Mouse (Mus musculus) left cerebral cortex, adult 18-20 months (tissue): ENCODE results near the gene Zswim4. TPM values are rescaled to one million over a fixed set of nuclear protein-coding genes. Genes with fewer than 3 reads are reported as not detected.
A peak's percentile ranks its signal among the peaks of the same experiment; 100 is the strongest.

ENCODE experiments used
- DNase-seq, 2 experiments: peaks; one replicate each; pipeline ENCODE4 v3.0.0; 2021 to 2022; ENCODE audit warnings: low spot score in 2 of 2, mixed read lengths in 1 of 2
- total RNA-seq, 2 experiments: library from RNA; stranded (reverse); gene quantifications; 2 replicates each; pipeline ENCODE4 v1.2.3; 2021

Zswim4 gene
- total RNA-seq, 2 experiments from 2014 or later, result 16.8 to 19.1 TPM

DNA sequence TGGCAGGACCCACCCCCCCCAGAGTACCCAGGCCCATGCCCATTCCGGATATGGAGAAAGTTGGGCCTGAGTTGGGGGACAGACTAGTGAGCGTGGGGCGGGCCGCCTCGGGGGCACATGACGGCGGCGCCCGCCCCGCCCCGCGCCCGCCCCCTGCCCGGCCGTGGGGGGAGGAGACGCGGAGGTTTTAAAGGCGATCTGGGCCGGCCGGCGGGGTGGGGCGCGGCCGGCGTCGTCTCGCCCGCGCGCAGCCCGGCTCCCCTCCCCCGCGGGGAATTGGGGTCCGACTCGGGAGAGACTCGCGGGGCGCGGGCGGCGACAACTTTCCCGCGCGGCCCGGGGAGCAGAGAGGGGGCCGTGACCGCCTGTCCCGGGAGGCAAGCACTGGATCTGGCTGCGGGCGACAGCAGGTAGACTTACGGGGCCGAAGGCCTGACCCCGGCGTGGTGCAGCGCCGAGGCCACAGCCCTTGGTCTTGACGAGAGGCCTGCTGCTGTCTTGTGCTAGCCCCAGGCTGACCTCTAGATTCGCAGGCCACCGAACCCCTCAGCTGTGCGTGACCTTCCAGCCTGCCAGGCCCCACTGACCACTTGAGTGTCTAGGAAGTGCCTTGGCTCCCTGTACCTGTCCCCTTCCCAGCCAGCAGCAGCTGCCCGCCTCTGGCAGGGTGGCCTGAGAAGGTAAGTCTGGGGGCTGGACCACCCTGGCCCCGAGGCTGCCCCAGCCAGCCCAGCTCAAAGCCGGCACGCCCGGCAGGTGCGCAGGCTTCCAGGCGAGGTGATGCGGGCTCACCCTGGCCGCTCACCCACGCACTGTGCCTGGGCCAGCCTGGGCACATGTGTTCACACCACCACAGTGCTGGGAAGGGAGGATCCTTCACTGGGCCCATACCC lies 36.0 kb downstream of the Zswim4 start:
- peak in 1 of 2 experiments; percentile 61 for DNase-seq

DNA sequence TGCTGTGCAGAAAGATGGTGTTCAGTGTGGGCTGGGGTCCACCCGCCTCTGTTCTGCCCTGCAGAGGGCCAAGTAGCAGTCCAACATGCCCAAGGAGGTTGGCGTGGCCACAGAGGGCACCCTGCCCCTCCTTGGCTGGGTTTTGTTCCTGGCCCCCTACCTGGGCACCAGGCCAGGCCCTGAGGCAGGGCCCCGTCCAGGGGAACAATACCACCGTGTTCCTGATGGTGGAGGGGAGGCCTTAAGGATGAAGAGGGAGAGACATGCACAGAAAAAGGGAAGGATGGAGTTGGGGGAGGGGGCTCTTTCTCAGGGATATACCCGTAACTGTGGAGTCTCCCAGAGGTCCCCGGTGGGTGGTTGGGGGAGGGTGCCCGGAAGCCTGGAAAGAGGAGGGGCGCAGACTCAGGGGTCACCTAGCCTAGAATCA lies 36.7 kb downstream of the Zswim4 start:
- no peak for DNase-seq

DNA sequence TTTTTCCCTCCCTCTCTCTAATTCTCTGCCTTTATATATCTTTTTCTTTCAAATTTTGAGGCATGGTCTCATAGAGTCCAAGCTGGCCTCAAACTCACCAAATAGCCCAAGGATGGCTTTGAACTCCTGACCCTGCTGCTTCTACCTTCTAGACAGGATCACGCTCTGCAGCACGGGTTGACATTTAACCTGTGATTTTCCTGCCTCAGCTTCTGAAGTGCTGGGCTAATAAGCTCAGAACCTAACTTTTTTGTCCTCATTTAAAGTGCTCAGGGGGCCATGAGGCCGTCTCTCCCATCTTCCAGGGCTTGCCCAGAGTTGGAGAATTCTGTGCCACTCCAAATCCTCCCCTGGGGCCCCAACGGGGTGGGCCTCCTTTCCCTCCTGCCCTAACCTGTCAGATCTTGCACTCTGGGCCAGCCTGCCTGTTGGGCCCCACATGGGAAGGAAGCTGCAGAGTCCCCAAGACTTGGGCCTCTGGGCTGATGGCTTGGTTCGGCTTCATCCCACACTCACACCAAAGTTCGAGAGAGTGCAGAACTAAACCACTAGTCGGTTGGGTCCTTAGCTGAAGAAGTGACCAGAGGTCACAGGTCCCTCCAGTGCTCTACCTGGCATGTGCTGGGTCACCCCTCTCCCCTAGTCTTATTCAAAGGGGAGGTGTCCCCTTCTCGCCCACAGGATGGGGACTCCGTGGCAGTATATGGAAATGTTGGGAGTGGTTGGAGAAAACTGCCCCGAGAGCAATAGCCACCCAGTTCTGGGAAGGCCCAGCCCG lies 37.3 kb downstream of the Zswim4 start:
- no peak for DNase-seq

DNA sequence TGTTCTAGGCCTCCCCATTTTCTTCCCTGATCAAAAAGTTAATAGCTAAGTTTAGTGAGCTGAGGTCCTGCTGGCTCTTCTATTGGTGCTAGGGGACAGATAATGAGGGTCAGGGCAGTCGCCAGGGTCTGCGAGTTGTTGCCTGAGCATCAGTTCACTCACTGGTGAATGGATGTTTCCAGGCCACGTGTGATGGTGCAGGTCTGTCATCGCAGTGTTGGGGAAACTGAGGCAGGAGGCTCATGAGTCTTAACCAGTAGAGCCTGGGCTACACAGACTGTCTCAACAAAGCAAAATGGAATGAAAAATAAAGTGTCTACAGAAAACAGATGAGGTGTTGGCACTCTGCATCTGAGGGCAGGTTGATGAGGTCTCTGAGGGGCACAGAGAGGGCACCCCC lies 38.0 kb downstream of the Zswim4 start:
- DNase-seq, result no peak

DNA sequence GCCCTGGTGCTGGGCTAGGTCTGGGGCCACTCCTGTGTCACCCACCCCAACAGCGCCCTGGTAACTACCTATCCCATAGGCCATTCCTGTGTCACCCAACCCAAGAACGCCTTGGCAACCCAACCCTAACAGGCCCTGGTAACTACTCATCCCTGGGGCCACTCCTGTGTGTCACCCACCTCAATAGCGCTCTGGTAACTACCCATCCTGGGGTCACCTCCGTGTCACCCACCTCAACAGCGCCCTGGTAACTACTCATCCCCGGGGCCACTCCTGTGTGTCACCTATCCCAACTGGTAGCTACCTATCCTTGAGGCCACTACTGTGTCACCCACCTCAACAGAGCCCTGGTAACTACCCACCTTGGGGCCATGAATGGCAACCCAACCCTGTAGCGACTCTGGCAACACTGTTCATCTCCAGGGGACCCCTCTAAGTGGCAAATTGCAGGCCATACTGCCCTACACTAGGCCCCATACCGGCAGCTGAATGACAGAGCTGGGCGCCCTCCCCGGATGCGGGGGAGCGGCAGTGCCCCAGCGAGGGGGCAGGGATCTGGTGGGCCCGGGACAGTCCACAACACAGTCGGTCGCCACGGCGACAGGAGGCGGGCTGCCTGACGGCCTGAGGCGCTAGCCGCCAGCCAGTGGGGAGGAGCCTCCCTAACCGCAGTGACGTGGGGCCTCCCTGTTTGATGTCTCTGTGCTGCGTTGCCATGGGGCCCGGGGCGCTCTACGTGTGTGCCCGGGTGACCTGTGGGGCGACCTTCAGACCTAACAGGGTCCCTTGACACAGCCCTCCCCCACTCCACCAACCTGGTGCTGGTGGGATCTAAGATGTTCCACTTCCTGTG lies 38.7 kb downstream of the Zswim4 start:
- DNase-seq, result peak; percentile 72 to 86

DNA sequence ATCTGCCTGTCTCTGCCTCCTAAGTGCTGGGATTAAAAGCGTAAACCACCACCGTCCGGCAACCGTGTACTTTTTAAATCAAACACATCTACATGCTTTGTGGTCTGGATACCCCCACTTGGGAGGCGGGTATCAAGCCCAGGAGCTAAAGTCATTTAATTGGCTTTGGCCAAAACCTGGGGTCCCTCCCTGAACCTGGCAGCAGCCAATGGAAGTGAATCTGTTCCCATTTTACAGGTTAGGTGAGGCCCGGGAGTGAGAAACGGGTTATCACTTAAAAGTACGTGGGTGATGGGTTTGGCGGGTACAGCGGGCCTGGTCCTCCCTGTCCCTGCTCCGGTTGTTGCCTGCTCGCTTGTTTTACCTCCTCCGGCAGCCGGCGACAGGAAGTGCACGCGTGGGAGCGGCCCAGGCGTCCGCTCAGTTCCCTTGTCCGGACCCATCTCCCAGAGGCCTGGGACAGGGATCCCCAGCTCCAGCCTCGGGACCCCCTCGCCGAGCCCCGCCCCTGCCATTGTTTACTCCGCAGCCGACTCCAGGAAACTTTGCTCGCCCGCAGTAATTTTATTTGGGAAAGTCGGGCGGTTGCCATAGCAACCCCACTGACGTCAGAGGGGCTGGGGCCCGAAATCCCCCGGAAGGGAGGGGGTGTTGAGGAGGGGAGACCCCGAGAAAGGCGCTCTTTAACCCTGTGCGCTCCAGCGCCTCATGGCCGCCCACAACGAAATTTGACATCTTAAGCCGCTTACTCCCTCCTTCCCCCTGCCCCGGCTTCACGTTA lies 39.5 kb downstream of the Zswim4 start:
- DNase-seq, result peak; percentile 64 to 69

DNA sequence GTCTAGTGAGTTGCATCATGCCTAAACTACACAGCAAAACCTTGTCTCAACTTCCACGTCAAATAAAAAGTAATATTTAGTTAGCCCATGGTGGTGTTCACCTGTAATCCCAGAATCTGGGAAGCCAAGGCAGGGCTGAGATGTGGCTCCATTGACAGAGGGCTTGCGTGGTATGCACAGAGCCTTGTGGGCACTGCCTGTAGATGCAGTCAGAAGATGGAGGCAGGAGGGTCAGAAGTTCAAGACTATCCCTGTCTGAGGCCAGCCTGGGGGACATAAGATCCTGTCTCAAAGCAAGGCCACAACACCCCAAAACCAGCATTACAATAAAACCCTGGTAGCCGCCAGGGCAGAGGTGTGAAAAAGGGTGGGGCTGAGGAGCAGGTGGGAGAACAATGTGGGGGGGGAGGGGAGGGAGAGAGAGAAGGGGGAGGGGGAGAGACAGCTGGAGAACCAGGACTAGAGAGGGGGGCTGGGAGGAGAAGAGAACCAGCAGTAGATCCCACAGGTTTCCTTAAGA lies 42.6 kb downstream of the Zswim4 start:
- no peak for DNase-seq

DNA sequence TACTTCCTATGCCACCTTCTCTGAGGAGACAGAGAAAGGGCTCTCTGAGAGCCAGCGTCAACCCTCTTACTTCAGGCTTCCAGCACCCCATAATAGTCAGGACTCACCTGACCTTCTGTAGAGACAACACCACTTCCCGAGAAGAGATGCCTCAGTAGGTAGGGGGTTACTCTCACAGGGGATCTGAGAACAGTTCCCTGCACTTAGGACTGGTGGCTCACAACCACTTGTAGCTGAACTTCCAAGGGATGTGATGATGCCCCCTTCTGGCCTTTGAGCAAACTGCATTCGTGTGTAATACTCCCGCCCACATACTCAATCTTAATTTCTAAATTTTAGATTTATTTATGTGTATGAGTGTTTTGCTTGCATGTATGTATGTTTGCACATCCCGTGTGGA lies 43.3 kb downstream of the Zswim4 start:
- no peak for DNase-seq

DNA sequence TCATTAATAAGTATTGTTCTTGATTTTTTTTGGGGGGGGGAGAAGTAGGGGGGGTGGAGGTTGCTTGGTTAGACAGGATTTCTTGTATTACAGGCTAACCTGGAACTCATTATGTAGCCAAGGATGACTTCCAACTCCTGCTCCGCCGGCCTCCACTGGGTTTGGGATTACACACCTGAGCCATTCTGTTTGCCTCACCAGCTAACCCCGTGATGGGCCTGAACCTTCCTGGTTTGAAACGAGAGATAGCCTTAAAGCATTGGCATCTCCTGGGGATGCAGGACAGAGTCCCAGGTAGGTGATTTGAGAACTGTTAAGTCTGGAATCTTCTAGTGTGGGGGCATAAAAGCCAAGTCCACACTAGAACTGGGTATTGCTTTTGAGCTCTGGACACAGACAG lies 43.7 kb downstream of the Zswim4 start:
- DNase-seq, result no peak

DNA sequence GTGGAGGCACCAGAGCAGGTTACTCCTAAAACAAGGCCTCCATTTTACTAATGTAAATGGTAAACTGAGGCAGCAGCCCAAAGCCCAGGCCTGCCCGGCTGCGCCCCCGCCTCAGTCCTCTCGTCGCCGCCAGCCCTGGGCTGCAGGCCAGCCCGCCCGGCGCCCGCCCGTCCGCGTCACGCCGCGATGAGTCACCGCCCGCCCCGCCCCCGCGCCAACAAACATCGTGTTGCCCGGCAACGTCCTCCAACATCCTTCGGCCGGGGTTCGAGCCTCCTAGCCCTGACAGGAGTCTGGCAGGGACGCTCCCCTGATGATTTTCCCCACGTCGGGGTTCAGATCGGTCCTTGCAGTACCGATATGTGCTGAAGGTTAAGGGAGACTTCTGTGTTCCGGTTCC lies 44.3 kb downstream of the Zswim4 start:
- DNase-seq, result peak; percentile 69 to 73

DNA sequence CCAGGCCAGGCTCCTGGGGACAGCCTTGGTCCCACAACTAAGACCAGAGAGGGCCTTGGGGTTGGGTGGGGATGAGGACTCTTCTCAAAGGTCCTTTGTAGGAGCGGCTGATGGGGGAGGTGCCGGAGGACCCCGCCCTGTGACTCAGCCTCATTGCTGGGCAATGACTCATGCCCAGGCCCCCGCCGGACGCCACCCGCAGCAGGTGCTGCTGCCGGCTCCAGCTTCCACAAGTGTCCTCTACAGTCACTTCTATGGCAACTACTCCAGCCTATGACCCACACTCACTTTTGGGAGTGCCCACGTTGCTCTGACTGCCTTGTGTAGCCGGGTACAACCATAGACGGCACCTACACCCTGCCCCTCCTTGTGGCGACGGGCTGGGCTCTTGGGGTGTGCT lies 44.8 kb downstream of the Zswim4 start:
- DNase-seq, result no peak

DNA sequence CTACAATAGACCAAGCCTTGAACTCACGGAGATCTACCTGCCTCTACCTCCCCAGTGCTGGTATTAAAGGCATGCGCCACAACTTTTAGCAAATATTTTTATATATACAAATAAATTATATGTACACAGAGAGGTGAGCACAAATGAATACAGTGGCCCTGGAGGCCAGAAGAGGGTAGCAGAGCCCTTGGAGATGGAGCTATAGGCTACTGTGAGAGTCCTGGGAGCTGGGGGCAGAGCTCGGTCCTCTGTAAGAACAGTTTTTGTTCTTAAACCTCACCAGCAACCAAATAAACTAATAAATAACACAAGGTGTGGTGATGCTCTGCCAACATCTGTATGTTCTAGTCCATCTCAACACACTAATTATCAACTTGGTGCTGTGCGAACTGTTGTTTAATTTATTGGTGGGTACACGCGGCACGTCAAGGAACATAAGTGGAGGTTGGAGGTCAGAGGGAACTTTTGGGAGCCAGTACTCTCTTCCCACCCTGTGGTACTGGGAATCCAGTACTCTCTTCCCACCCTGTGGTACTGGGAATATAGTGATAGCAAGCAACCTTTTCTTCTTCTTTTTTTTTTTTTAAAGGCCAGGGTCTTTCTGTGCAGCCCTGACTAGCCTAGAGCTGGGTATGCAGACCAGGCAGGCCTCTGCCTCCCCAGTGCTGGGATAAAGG lies 46.5 kb downstream of the Zswim4 start:
- DNase-seq, result no peak

DNA sequence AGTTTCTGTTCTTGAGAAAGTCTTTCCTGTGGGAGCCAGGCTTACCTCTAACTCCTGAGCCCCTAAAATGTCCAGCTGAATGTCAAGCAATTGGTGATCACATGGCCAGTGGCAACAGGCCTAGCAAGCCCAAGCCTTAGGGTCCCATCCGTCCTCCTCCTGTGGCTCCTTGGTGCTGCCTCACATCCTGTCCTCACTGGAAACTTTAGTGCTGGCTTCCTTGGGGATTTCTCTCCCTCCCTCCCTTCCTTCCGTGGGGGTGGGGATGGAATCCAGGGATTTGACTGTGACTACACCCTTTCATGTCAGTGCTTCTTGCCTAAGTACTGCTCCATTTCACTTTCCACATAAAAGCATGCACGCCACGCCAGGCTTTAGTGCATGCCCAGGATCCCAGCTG lies 47.3 kb downstream of the Zswim4 start:
- DNase-seq, result no peak

DNA sequence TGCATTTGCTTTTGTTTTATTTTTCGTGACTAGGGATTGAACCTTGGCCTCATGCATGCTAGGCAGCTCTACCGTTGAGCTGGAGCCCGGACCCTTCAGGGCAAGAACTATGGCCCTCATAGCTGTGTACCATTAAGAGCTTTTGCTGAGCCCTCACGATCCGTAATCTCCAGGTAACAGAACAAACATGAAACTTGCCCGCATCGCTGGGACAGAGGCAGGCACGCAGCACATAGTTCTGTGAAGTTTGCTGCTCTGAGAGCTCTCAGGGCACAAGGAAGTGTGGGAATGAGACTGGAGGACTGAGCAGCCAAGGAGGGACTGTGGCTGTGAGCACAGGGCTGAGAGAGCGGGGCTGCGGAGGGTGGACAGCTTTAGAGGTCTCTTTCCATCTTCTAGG lies 48.2 kb downstream of the Zswim4 start:
- DNase-seq, result no peak

DNA sequence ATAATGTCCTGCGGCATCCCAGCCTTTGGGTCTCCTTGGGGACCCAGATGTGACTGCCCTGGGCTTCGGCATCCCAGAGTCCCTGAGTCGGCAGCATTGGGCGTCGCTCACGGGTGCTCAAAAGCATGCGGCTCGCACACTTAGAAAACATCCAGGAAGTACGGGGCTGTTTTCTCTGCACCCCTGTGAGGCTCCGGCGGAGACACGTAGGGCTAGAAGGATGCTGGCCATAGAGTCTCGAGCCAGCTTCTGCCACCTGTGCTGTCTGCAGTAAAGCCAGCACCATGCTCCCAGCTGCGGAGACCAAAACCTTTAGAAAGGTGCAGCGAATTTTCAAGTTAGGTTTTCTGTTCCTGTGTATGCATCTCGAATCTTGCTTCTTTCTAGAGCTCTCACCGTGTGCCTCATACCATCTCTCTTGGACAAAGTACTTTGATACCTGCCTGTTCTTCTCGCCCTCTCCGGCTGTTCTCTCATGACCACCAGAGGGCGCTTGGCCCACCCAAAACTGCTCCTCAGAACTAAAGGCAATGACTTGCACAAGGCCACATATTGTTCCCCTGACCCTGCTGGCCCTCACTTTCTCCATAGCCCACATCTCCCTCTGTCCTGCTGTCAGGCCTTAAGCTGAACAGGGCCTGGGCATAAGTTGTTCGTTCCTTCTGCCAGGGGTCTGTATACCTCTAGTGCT lies 49.6 kb downstream of the Zswim4 start:
- DNase-seq, result peak; percentile 63 to 65

DNA sequence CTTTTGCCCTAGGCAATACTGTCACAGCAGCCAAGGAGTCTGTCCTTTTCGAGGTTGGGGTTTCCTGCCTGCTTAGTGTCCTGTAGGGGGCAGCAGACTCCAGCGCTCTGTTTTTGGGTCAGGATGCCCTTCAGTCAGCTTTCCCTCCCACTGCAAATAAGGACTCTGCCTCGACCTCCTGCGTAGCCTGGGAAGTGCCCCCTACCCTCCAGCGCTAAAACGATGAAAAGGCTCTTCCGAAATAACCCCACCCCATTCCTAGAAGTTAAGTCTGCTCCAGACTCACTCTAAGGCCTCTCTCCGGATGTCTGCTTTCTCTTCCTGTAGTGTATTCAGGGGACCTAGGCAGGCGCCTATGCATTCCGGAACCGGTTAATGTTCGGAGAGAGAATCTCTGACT lies 50.3 kb downstream of the Zswim4 start:
- DNase-seq, result peak; percentile 78 to 79

DNA sequence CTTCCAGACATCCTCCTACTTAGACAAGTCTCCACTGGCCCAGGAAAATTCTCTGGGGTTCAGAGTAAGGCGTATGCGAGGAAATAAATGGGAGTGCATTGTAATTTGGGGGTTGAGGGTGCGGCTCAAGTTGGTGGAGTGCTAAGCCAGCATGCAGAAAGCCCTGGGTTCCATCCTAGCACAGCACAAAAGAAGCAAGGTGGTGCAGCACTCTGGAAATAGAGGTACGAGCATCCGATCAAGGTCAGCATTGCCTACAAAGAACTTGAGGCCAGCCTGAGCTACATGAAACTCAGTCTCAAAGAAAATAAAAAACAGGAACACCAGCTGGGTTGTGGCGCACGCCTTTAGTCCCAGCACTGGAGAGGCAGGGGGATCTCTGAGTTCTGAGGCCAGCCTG lies 51.7 kb downstream of the Zswim4 start, which contains the start of gene Nanos3:
TSS of gene Nanos3 (minus strand) at position 101 of the 400 bp plus-strand sequence.
- no peak for DNase-seq

DNA sequence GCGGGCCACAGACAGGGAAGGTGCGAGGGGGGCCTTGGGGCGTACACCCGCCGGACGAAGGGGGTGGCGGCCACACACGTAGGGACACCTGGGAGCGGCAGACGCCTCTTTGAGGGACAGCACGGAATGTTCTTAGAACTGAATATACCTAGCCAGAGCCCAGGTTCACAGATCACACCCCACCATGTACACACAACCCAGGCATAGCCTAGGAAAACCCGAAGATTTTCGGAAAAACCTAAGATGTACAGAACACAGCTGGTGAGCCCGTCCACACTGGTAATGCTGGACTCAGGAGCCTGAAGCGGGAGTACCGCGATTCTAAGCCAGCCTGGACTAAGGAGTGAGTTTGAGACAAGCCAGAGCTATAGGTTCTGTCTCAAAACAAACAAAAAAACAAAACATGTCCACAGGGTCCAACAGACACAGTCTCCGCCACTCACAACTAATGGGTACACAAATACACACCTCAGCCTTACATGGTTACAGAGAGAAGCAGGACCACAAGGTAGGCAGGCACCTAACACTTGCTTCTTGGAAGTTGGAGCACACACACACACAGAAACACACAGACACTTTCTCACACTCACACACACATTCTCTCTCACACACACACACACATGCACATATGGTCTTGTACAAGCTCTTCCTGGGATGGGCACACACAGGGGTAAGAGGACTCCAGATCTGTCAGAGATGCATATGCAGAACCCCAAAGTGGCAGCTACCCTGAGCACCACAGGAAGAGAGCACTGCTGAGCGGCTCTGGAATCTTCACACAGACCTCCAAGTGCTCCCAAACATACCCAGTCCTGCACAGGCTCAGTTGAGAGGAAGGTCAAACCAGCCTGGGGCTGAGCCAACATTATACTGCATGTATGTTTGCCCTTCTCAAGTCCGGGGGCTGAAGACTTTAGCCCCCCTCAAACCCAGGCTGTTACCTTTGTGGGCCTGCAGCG lies 52.5 kb downstream of the Zswim4 start:
- peak in 1 of 2 experiments; percentile 11 for DNase-seq
